Mouse (Mus musculus) forebrain, embryonic 12.5 days (tissue): ENCODE results near the gene A730015C16Rik. TPM values are rescaled to one million over a fixed set of nuclear protein-coding genes. Genes with fewer than 3 reads are reported as not detected.

ENCODE experiments used
- ATAC-seq: fragments of 200-750 bp; cut with Nextera tagmentation; 2 replicates; pipeline ENCODE4 v1.8.0; 2017; ENCODE audit warnings: moderate TSS enrichment; ENCODE audit not compliant: low FRiP score
- H3K27ac ChIP-seq: fragments of 300-500 bp; sonication (generic); 2 replicates; pipeline ENCODE4 v1.5.1; 2016; ENCODE audit warnings: mild to moderate bottlenecking
- H3K27me3 ChIP-seq: fragments of 300-500 bp; sonication (generic); 2 replicates; pipeline ENCODE4 v1.6.1; 2016; ENCODE audit warnings: mild to moderate bottlenecking
- H3K36me3 ChIP-seq: fragments of 300-500 bp; sonication (generic); replicated peaks from 2 replicates; pipeline ENCODE4 v1.6.1; 2016; ENCODE audit warnings: mild to moderate bottlenecking
- H3K4me1 ChIP-seq: fragments of 300-500 bp; sonication (generic); 2 replicates; pipeline ENCODE4 v1.6.1; 2016
- H3K4me2 ChIP-seq: fragments of 300-500 bp; sonication (generic); 2 replicates; pipeline ENCODE4 v1.6.1; 2016; ENCODE audit warnings: mild to moderate bottlenecking, moderate library complexity
- H3K4me3 ChIP-seq: fragments of 300-500 bp; sonication (generic); replicated peaks from 2 replicates; pipeline ENCODE4 v1.5.1; 2016; ENCODE audit warnings: mild to moderate bottlenecking
- H3K9ac ChIP-seq: fragments of 300-500 bp; sonication (generic); 2 replicates; pipeline ENCODE4 v1.6.1; 2016; ENCODE audit warnings: mild to moderate bottlenecking
- H3K9me3 ChIP-seq: fragments of 300-500 bp; sonication (generic); 2 replicates; pipeline ENCODE4 v1.6.1; 2016
- WGBS: fragments of 180-500 bp; shearing (Covaris S2); methylation state at CpG from one replicate; pipeline ENCODE4 v1.1.7; 2016; 5-methylcytosine and 5-hydroxymethylcytosine counted together
- polyA plus RNA-seq: library from polyadenylated mRNA; unstranded; fragments of >200 nt; fragmentation: Nextera tagmentation; extraction: Ambion mirVana; gene quantifications from 2 replicates; pipeline ENCODE4 v1.2.1, GENCODE M21; 2016

A730015C16Rik gene
- polyA plus RNA-seq, 1 experiment from 2014 or later = 2.9 TPM

DNA sequence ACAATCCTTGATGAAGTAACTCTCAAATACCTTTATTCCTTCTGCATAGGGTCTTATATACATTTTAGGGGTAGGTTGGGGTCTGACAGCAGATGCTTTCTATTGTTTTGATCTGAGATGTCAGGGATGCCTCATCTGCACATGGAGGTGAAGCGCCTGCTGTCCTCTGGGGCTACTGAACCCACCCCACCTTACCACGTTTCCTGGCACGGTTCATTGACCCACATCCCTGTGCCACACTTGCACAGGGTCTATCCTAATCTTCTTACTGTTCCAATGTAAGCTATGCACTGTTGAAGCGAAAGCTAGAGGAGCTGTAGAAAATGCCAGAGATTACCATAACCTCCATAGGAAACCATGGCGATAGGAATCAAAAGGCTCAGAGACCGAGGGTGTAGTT is 36.9 kb downstream of the A730015C16Rik start:
- H3K36me3 ChIP-seq = peaks cover 7% of the 10 kb centered on the region; the same call in 1 of the 2 replicates
- no peaks in the 10 kb centered on the region for H3K4me1 ChIP-seq
- no peak overlapping the region for H3K27ac ChIP-seq
- H3K9me3 ChIP-seq = no peaks in the 10 kb centered on the region
- no peak overlapping the region for H3K9ac ChIP-seq
- no peak for ATAC-seq
- H3K4me2 ChIP-seq = no peak overlapping the region
- no peak overlapping the region for H3K4me3 ChIP-seq
- no peaks in the 10 kb centered on the region for H3K27me3 ChIP-seq
- 73% methylated on average over 6 of the region's 6 CpGs for WGBS

GRCm38 (mm10) chr4:108811142-108811541 is 37.3 kb downstream of the A730015C16Rik start:
- 63% methylated on average over 4 of the region's 4 CpGs for WGBS
- H3K27ac ChIP-seq = no peak overlapping the region
- ATAC-seq = no peak
- no peaks in the 10 kb centered on the region for H3K9me3 ChIP-seq
- H3K36me3 ChIP-seq = peaks cover 7% of the 10 kb centered on the region; the same call in 1 of the 2 replicates
- no peak overlapping the region for H3K4me3 ChIP-seq
- H3K27me3 ChIP-seq = no peaks in the 10 kb centered on the region
- no peaks in the 10 kb centered on the region for H3K4me1 ChIP-seq
- no peak overlapping the region for H3K4me2 ChIP-seq
- H3K9ac ChIP-seq = no peak overlapping the region

GRCm38 (mm10) chr4:108803535-108803934 is 44.9 kb downstream of the A730015C16Rik start:
- no peak overlapping the region for H3K4me2 ChIP-seq
- H3K36me3 ChIP-seq = no peaks in the 10 kb centered on the region
- ATAC-seq = no peak
- no peak overlapping the region for H3K27ac ChIP-seq
- H3K9me3 ChIP-seq = no peaks in the 10 kb centered on the region
- no peak overlapping the region for H3K9ac ChIP-seq
- no peaks in the 10 kb centered on the region for H3K27me3 ChIP-seq
- H3K4me1 ChIP-seq = no peaks in the 10 kb centered on the region
- H3K4me3 ChIP-seq = no peak overlapping the region
- WGBS = 84% methylated on average over 2 of the region's 2 CpGs

GRCm38 (mm10) chr4:108798083-108798830 is 50.2 kb downstream of the A730015C16Rik start:
- no peak for ATAC-seq
- Histone ChIP-seq H3K4me2 (no peak overlapping the region), H3K4me1 (no peaks in the 10 kb centered on the region), H3K4me3 (no peak overlapping the region), H3K27ac (no peak overlapping the region), H3K9me3 (no peaks in the 10 kb centered on the region), H3K27me3 (no peaks in the 10 kb centered on the region), H3K36me3 (no peaks in the 10 kb centered on the region), H3K9ac (no peak overlapping the region)
- 61% methylated on average over 2 of the region's 2 CpGs for WGBS

Other genes with a start within 250 kb of the A730015C16Rik start
- gene Cc2d1b, start 228.7 kb downstream of the A730015C16Rik start, polyA plus RNA-seq = 22.8 and 29.1 TPM in 2 replicates
- 1.8 and 2.8 TPM in 2 replicates for gene 3110021N24Rik, start 129.0 kb downstream of the A730015C16Rik start, polyA plus RNA-seq
- 5.4 and 5.9 TPM in 2 replicates for gene Zfyve9, start 67.8 kb downstream of the A730015C16Rik start, polyA plus RNA-seq
- 254 and 266 TPM in 2 replicates for gene Btf3l4, start 15.0 kb downstream of the A730015C16Rik start, polyA plus RNA-seq
- gene Txndc12, start 14.0 kb downstream of the A730015C16Rik start, polyA plus RNA-seq = 96.1 and 96.6 TPM in 2 replicates
- gene Kti12, start 834 bp downstream of the A730015C16Rik start, polyA plus RNA-seq = 40.6 and 42.0 TPM in 2 replicates
- 33.7 and 34.6 TPM in 2 replicates for gene Rab3b, start 30.4 kb upstream of the A730015C16Rik start, polyA plus RNA-seq
- gene Nrd1, start 152.0 kb upstream of the A730015C16Rik start, polyA plus RNA-seq = 103 and 112 TPM in 2 replicates